Mouse (Mus musculus): ENCODE results near the gene Ppp2r2c. TPM values are rescaled to one million over a fixed set of nuclear protein-coding genes. Genes with fewer than 3 reads are reported as not detected.
A peak's percentile ranks its signal among the peaks of the same experiment; 100 is the strongest.

Ppp2r2c gene
- polyA plus RNA-seq, 1 experiment from 2014 or later, result 61.1 TPM

GRCm38 (mm10) chr5:36982271-36982670 is 114.0 kb downstream of the Ppp2r2c start:
- 56% methylated on average over 4 of the region's 4 CpGs for WGBS
- H3K9ac ChIP-seq (ENCODE audit: low read depth, low read length), result no peak overlapping the region
- no peaks in the 10 kb centered on the region for H3K9me3 ChIP-seq (replicated peaks; ENCODE audit: control insufficient read depth, low read length, poor library complexity, severe bottlenecking)
- H3K4me3 ChIP-seq (ENCODE audit: low read depth, low read length), result no peak overlapping the region
- ATAC-seq, result no peak
- no peak overlapping the region for H3K27ac ChIP-seq (ENCODE audit: low read length)
- no peak overlapping the region for H3K4me2 ChIP-seq (ENCODE audit: low read length)
- H3K27me3 ChIP-seq (ENCODE audit: control insufficient read depth, insufficient read depth, low read depth, low read length), result no peaks in the 10 kb centered on the region
- H3K4me1 ChIP-seq (ENCODE audit: control insufficient read depth, insufficient read depth, low read length), result no peaks in the 10 kb centered on the region
- H3K36me3 ChIP-seq (ENCODE audit: control insufficient read depth, insufficient read depth, low read length), result no peaks in the 10 kb centered on the region

- Histone ChIP-seq H3K4me1 (ENCODE audit: control insufficient read depth, insufficient read depth, low read length) (peaks cover 13% of the 10 kb centered on the region; the same call in 1 of the 2 replicates), H3K36me3 (ENCODE audit: control insufficient read depth, insufficient read depth, low read length) (no peaks in the 10 kb centered on the region), H3K9ac (ENCODE audit: low read depth, low read length) (no peak overlapping the region), H3K9me3 (replicated peaks; ENCODE audit: control insufficient read depth, low read length, poor library complexity, severe bottlenecking) (no peaks in the 10 kb centered on the region), H3K4me2 (ENCODE audit: low read length) (no peak overlapping the region), H3K4me3 (ENCODE audit: low read depth, low read length) (no peak overlapping the region), H3K27ac (ENCODE audit: low read length) (no peak overlapping the region), H3K27me3 (ENCODE audit: control insufficient read depth, insufficient read depth, low read depth, low read length) (no peaks in the 10 kb centered on the region)
- no peak for ATAC-seq
- 85% methylated on average over 1 of the region's 1 CpGs for WGBS
These were observed 118.3 kb downstream of the Ppp2r2c start for GRCm38 (mm10) chr5:36986617-36987016.

- Histone ChIP-seq H3K27ac (ENCODE audit: low read length) (no peak overlapping the region), H3K4me1 (ENCODE audit: control insufficient read depth, insufficient read depth, low read length) (peaks cover 13% of the 10 kb centered on the region; the same call in 1 of the 2 replicates), H3K9ac (ENCODE audit: low read depth, low read length) (peak overlapping the region; percentile 68), H3K9me3 (replicated peaks; ENCODE audit: control insufficient read depth, low read length, poor library complexity, severe bottlenecking) (no peaks in the 10 kb centered on the region), H3K4me3 (ENCODE audit: low read depth, low read length) (peak overlapping the region; percentile 67), H3K27me3 (ENCODE audit: control insufficient read depth, insufficient read depth, low read depth, low read length) (no peaks in the 10 kb centered on the region), H3K4me2 (ENCODE audit: low read length) (peak overlapping the region; percentile 99), H3K36me3 (ENCODE audit: control insufficient read depth, insufficient read depth, low read length) (no peaks in the 10 kb centered on the region)
- WGBS, result 11% methylated on average over 24 of the region's 24 CpGs
- ATAC-seq, result peak; percentile 66
These were observed 119.9 kb downstream of the Ppp2r2c start for GRCm38 (mm10) chr5:36988124-36988780.

- Histone ChIP-seq H3K4me1 (ENCODE audit: control insufficient read depth, insufficient read depth, low read length) (peaks cover 13% of the 10 kb centered on the region; the same call in 1 of the 2 replicates), H3K9ac (ENCODE audit: low read depth, low read length) (peak within 1 kb of the TSS; percentile 68), H3K27me3 (ENCODE audit: control insufficient read depth, insufficient read depth, low read depth, low read length) (no peaks in the 10 kb centered on the region), H3K4me2 (ENCODE audit: low read length) (peak within 1 kb of the TSS; percentile 99), H3K9me3 (replicated peaks; ENCODE audit: control insufficient read depth, low read length, poor library complexity, severe bottlenecking) (no peaks in the 10 kb centered on the region), H3K36me3 (ENCODE audit: control insufficient read depth, insufficient read depth, low read length) (no peaks in the 10 kb centered on the region), H3K4me3 (ENCODE audit: low read depth, low read length) (peak within 1 kb of the TSS; percentile 67), H3K27ac (ENCODE audit: low read length) (peak within 1 kb of the TSS; percentile 22; the same call in 1 of the 2 replicates)
- WGBS, result under 1% methylated on average over 60 of the region's 60 CpGs
- ATAC-seq, result peak; percentile 98
These were observed 120.7 kb downstream of the Ppp2r2c start, which contains the start of gene Wfs1 for GRCm38 (mm10) chr5:36988781-36989624. Gene Wfs1, minus strand, starts transcription at chr5:36989205.

- no peak for ATAC-seq
- Histone ChIP-seq H3K4me3 (ENCODE audit: low read depth, low read length) (peak overlapping the region; percentile 67), H3K27ac (ENCODE audit: low read length) (no peak overlapping the region), H3K4me2 (ENCODE audit: low read length) (peak overlapping the region; percentile 99), H3K27me3 (ENCODE audit: control insufficient read depth, insufficient read depth, low read depth, low read length) (no peaks in the 10 kb centered on the region), H3K9me3 (replicated peaks; ENCODE audit: control insufficient read depth, low read length, poor library complexity, severe bottlenecking) (no peaks in the 10 kb centered on the region), H3K9ac (ENCODE audit: low read depth, low read length) (peak overlapping the region; percentile 68; the same call in 1 of the 2 replicates), H3K4me1 (ENCODE audit: control insufficient read depth, insufficient read depth, low read length) (peaks cover 13% of the 10 kb centered on the region; the same call in 1 of the 2 replicates), H3K36me3 (ENCODE audit: control insufficient read depth, insufficient read depth, low read length) (no peaks in the 10 kb centered on the region)
- 8% methylated on average over 3 of the region's 3 CpGs for WGBS
These were observed 121.3 kb downstream of the Ppp2r2c start for GRCm38 (mm10) chr5:36989625-36989977.

- 52% methylated on average over 3 of the region's 3 CpGs for WGBS
- Histone ChIP-seq H3K9ac (ENCODE audit: low read depth, low read length) (no peak overlapping the region), H3K27me3 (ENCODE audit: control insufficient read depth, insufficient read depth, low read depth, low read length) (no peaks in the 10 kb centered on the region), H3K27ac (ENCODE audit: low read length) (no peak overlapping the region), H3K4me3 (ENCODE audit: low read depth, low read length) (no peak overlapping the region), H3K4me1 (ENCODE audit: control insufficient read depth, insufficient read depth, low read length) (peaks cover 13% of the 10 kb centered on the region; the same call in 1 of the 2 replicates), H3K9me3 (replicated peaks; ENCODE audit: control insufficient read depth, low read length, poor library complexity, severe bottlenecking) (no peaks in the 10 kb centered on the region), H3K4me2 (ENCODE audit: low read length) (no peak overlapping the region), H3K36me3 (ENCODE audit: control insufficient read depth, insufficient read depth, low read length) (no peaks in the 10 kb centered on the region)
- no peak for ATAC-seq
These were observed 121.9 kb downstream of the Ppp2r2c start for GRCm38 (mm10) chr5:36990196-36990595.

- ATAC-seq, result no peak
- Histone ChIP-seq H3K4me2 (ENCODE audit: low read length) (no peak overlapping the region), H3K9me3 (replicated peaks; ENCODE audit: control insufficient read depth, low read length, poor library complexity, severe bottlenecking) (no peaks in the 10 kb centered on the region), H3K4me1 (ENCODE audit: control insufficient read depth, insufficient read depth, low read length) (peaks cover 13% of the 10 kb centered on the region; the same call in 1 of the 2 replicates), H3K4me3 (ENCODE audit: low read depth, low read length) (no peak overlapping the region), H3K36me3 (ENCODE audit: control insufficient read depth, insufficient read depth, low read length) (no peaks in the 10 kb centered on the region), H3K27ac (ENCODE audit: low read length) (no peak overlapping the region), H3K27me3 (ENCODE audit: control insufficient read depth, insufficient read depth, low read depth, low read length) (no peaks in the 10 kb centered on the region), H3K9ac (ENCODE audit: low read depth, low read length) (no peak overlapping the region)
- 76% methylated on average over 3 of the region's 3 CpGs for WGBS
These were observed 122.5 kb downstream of the Ppp2r2c start for GRCm38 (mm10) chr5:36990631-36991350.

- Histone ChIP-seq H3K9ac (ENCODE audit: low read depth, low read length) (no peak overlapping the region), H3K9me3 (replicated peaks; ENCODE audit: control insufficient read depth, low read length, poor library complexity, severe bottlenecking) (no peaks in the 10 kb centered on the region), H3K36me3 (ENCODE audit: control insufficient read depth, insufficient read depth, low read length) (no peaks in the 10 kb centered on the region), H3K4me1 (ENCODE audit: control insufficient read depth, insufficient read depth, low read length) (no peaks in the 10 kb centered on the region), H3K4me2 (ENCODE audit: low read length) (no peak overlapping the region), H3K27ac (ENCODE audit: low read length) (no peak overlapping the region), H3K27me3 (ENCODE audit: control insufficient read depth, insufficient read depth, low read depth, low read length) (no peaks in the 10 kb centered on the region), H3K4me3 (ENCODE audit: low read depth, low read length) (no peak overlapping the region)
- 85% methylated on average over 14 of the region's 14 CpGs for WGBS
- ATAC-seq, result no peak
These were observed 128.1 kb downstream of the Ppp2r2c start for GRCm38 (mm10) chr5:36996410-36996809.
